Mouse (Mus musculus): ENCODE data around the gene 2210011C24Rik. TPM values are rescaled to one million over a fixed set of nuclear protein-coding genes. Genes with fewer than 3 reads are reported as not detected.

The 2210011C24Rik gene
- polyA plus RNA-seq, 1 experiment = 6.1 TPM

DNA sequence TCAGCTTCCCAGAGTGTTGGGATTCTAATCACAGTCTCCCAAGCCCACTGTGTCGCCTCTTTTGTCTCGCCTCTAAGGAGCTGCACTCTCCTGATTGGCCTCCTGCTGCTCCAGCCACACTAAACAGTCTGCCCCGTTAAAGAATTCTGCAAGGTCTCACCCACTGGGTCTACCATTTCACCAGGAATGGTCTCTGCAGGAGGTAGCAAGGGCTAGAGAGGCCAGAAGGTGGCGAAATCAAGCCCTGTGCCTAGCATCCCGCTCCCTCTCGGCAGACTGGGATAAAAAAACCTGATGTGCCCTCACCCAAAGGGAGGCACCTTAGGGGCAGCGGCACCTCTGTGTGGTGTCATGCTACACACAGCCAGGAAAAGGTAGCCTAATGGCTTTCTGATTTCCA lies 32.1 kb upstream of the 2210011C24Rik start:
- Histone ChIP-seq H3K27me3 (ENCODE audit: control insufficient read depth, insufficient read depth, insufficient read length) (no peaks in the 10 kb centered on the region), H3K4me2 (ENCODE audit: low read depth) (no peak overlapping the region), H3K79me2 (ENCODE audit: control insufficient read depth, insufficient read depth) (no peaks in the 10 kb centered on the region), H3K36me3 (ENCODE audit: control insufficient read depth, insufficient read depth) (no peaks in the 10 kb centered on the region), H3ac (ENCODE audit: control insufficient read depth, insufficient read length) (no peak overlapping the region), H3K4me3 (no peak overlapping the region)
- TF ChIP-seq CEBPB (IDR thresholded peaks at IDR 0.05; ENCODE audit: insufficient read depth, poor library complexity, severe bottlenecking) = no peak
- no peak for TF ChIP-seq SRF (IDR thresholded peaks at IDR 0.05; ENCODE audit: control insufficient read depth, insufficient read length, low read depth)
- TF ChIP-seq USF1 (IDR thresholded peaks at IDR 0.05; ENCODE audit: low read depth) = no peak
- TF ChIP-seq TCF3 (IDR thresholded peaks at IDR 0.05; ENCODE audit: insufficient read length, low read depth) = no peak
- no peak for TF ChIP-seq POLR2AphosphoS2 (IDR thresholded peaks at IDR 0.05; ENCODE audit: insufficient read length, low read depth)
- TF ChIP-seq MYOG (IDR thresholded peaks at IDR 0.05; ENCODE audit: control insufficient read depth in 1 of 3, insufficient read depth in 1 of 3, insufficient read length in 2 of 3, low read depth in 2 of 3) = no peak
- no peak for TF ChIP-seq E2F4 (IDR thresholded peaks at IDR 0.05; ENCODE audit: insufficient read depth)
- TF ChIP-seq MAX (IDR thresholded peaks at IDR 0.05; ENCODE audit: low read depth) = no peak
- no peak for TF ChIP-seq TCF12 (IDR thresholded peaks at IDR 0.05; ENCODE audit: insufficient read depth, poor library complexity, severe bottlenecking)

DNA sequence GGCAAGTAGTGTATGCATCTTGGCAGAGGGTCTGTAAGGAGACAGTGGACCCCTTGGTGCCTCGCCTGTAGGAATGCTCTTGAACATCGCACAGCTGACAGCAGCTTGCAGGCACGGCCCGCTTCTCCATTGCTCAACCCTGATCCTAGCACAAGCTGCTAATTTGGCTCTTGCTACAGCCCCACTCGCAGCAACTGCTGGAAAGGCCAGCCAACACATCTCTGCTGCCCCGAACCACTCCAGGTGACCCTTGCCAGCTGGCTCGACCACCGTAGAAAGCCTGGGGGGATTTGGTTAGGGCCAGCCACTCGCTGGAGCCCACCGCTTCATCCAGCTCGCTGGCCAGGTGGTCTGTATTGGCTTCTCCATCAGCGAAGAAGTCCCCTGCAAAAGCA lies 31.0 kb upstream of the 2210011C24Rik start:
- H3K4me2 ChIP-seq (ENCODE audit: low read depth) = no peak overlapping the region
- no peaks in the 10 kb centered on the region for H3K79me2 ChIP-seq (ENCODE audit: control insufficient read depth, insufficient read depth)
- no peak for TF ChIP-seq MYOG (IDR thresholded peaks at IDR 0.05; ENCODE audit: control insufficient read depth in 1 of 3, insufficient read depth in 1 of 3, insufficient read length in 2 of 3, low read depth in 2 of 3)
- TF ChIP-seq REST (IDR thresholded peaks at IDR 0.05; ENCODE audit: insufficient read depth, insufficient read length) = no peak
- TF ChIP-seq E2F4 (IDR thresholded peaks at IDR 0.05; ENCODE audit: insufficient read depth) = no peak
- no peak for TF ChIP-seq POLR2AphosphoS2 (IDR thresholded peaks at IDR 0.05; ENCODE audit: insufficient read length, low read depth)
- TF ChIP-seq POLR2A (IDR thresholded peaks at IDR 0.05; ENCODE audit: insufficient read length, low read depth) = no peak
- no peak for TF ChIP-seq SRF (IDR thresholded peaks at IDR 0.05; ENCODE audit: control insufficient read depth, insufficient read length, low read depth)
- no peak for TF ChIP-seq USF1 (IDR thresholded peaks at IDR 0.05; ENCODE audit: low read depth)
- no peak for TF ChIP-seq TCF3 (IDR thresholded peaks at IDR 0.05; ENCODE audit: insufficient read length, low read depth)
- no peak for TF ChIP-seq MYOD1 (IDR thresholded peaks at IDR 0.05; ENCODE audit: control insufficient read depth in 1 of 3, insufficient read length in 2 of 3, low read depth in 2 of 3)
- no peak for TF ChIP-seq MAX (IDR thresholded peaks at IDR 0.05; ENCODE audit: low read depth)
- TF ChIP-seq TCF12 (IDR thresholded peaks at IDR 0.05; ENCODE audit: insufficient read depth, poor library complexity, severe bottlenecking) = no peak
- TF ChIP-seq CEBPB (IDR thresholded peaks at IDR 0.05; ENCODE audit: insufficient read depth, poor library complexity, severe bottlenecking) = no peak
- no peak overlapping the region for H3K4me3 ChIP-seq
- H3K27me3 ChIP-seq (ENCODE audit: control insufficient read depth, insufficient read depth, insufficient read length) = no peaks in the 10 kb centered on the region
- H3ac ChIP-seq (ENCODE audit: control insufficient read depth, insufficient read length) = no peak overlapping the region
- H3K36me3 ChIP-seq (ENCODE audit: control insufficient read depth, insufficient read depth) = no peaks in the 10 kb centered on the region

DNA sequence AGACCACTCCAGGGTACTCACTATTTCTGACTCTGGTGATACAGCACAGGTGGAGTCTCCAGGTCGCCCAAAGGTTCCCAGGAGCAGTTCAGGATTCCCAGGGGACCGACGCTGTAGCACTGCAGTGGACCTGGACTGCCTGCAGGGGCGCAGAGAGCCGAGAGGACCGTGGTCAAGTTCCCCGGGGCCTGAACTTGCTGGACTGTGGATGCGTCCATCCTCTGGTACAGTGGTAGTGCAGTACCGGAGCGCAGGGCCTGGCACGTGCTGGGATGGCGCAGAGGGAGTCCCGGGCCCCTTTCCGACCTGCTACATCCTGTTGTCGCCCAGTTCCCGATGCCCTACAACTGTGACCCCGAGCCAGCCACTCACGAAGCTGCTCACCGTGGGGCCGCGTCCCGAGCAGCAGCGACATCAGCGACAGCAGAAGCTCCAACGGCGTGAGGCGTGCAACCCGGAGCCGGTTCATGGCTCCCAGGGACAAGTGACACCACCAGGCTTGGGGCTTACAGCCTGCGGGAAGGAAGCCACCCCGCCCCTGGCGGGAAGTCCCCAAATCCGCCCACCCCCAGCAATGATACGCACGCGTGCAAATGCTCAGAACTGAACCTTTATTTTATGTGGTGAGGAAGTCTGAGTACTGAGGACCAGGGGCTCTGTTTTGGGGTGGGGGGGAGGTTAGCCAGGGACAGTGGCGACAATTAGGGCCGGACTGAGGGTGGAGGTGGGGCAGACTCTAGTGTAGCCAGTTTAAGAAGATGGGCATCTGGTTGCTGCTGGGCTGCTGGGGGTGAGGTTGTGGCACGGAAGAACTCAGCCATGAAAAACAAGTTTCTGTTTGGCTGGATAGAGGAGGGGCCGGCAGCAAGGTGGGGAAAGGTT lies 30.3 kb upstream of the 2210011C24Rik start, which contains the start of gene Il27ra:
Gene Il27ra (minus strand): TSS at position 524 of the 882 bp plus-strand sequence.
- Histone ChIP-seq H3K36me3 (ENCODE audit: control insufficient read depth, insufficient read depth) (no peaks in the 10 kb centered on the region), H3K79me2 (ENCODE audit: control insufficient read depth, insufficient read depth) (no peaks in the 10 kb centered on the region), H3ac (ENCODE audit: control insufficient read depth, insufficient read length) (no peak within 1 kb of the TSS), H3K4me2 (ENCODE audit: low read depth) (peak within 1 kb of the TSS; percentile 52), H3K27me3 (ENCODE audit: control insufficient read depth, insufficient read depth, insufficient read length) (no peaks in the 10 kb centered on the region), H3K4me3 (no peak within 1 kb of the TSS)
- no peak for TF ChIP-seq TCF12 (IDR thresholded peaks at IDR 0.05; ENCODE audit: insufficient read depth, poor library complexity, severe bottlenecking)
- TF ChIP-seq MYOD1 (IDR thresholded peaks at IDR 0.05; ENCODE audit: control insufficient read depth in 1 of 3, insufficient read length in 2 of 3, low read depth in 2 of 3) = no peak
- no peak for TF ChIP-seq MYOG (IDR thresholded peaks at IDR 0.05; ENCODE audit: control insufficient read depth in 1 of 3, insufficient read depth in 1 of 3, insufficient read length in 2 of 3, low read depth in 2 of 3)
- no peak for TF ChIP-seq POLR2A (IDR thresholded peaks at IDR 0.05; ENCODE audit: insufficient read length, low read depth)
- TF ChIP-seq POLR2AphosphoS2 (IDR thresholded peaks at IDR 0.05; ENCODE audit: insufficient read length, low read depth) = no peak

DNA sequence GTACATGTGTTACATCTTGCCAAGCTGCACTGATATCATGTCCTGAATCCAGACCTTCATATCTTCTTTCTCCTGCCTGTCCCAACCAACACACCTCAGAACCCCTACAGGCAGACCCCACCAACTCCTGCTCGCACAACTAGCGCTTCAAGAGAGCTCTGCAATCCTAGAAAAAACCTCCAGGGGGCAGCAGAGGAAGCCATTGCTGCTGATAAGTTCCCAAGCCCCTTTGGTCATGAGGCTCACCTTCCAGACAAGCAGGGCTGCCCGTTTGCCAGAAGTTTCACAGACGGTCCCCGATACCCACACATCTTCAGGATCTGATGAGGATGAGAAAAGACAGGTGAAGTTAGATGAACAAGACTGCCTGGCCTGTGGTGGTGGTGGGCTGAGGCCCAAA lies 27.1 kb upstream of the 2210011C24Rik start:
- TF ChIP-seq TCF12 (IDR thresholded peaks at IDR 0.05; ENCODE audit: insufficient read depth, poor library complexity, severe bottlenecking) (no peak), E2F4 (IDR thresholded peaks at IDR 0.05; ENCODE audit: insufficient read depth) (no peak), MYOG (IDR thresholded peaks at IDR 0.05; ENCODE audit: control insufficient read depth in 1 of 3, insufficient read depth in 1 of 3, insufficient read length in 2 of 3, low read depth in 2 of 3) (no peak), POLR2A (IDR thresholded peaks at IDR 0.05; ENCODE audit: insufficient read length, low read depth) (no peak), MYOD1 (IDR thresholded peaks at IDR 0.05; ENCODE audit: control insufficient read depth in 1 of 3, insufficient read length in 2 of 3, low read depth in 2 of 3) (no peak), MAX (IDR thresholded peaks at IDR 0.05; ENCODE audit: low read depth) (no peak), CEBPB (IDR thresholded peaks at IDR 0.05; ENCODE audit: insufficient read depth, poor library complexity, severe bottlenecking) (no peak), REST (IDR thresholded peaks at IDR 0.05; ENCODE audit: insufficient read depth, insufficient read length) (no peak), POLR2AphosphoS2 (IDR thresholded peaks at IDR 0.05; ENCODE audit: insufficient read length, low read depth) (no peak), SRF (IDR thresholded peaks at IDR 0.05; ENCODE audit: control insufficient read depth, insufficient read length, low read depth) (no peak), USF1 (IDR thresholded peaks at IDR 0.05; ENCODE audit: low read depth) (no peak), TCF3 (IDR thresholded peaks at IDR 0.05; ENCODE audit: insufficient read length, low read depth) (no peak)
- no peaks in the 10 kb centered on the region for H3K36me3 ChIP-seq (ENCODE audit: control insufficient read depth, insufficient read depth)
- H3K79me2 ChIP-seq (ENCODE audit: control insufficient read depth, insufficient read depth) = no peaks in the 10 kb centered on the region
- H3K4me2 ChIP-seq (ENCODE audit: low read depth) = no peak overlapping the region
- H3K27me3 ChIP-seq (ENCODE audit: control insufficient read depth, insufficient read depth, insufficient read length) = no peaks in the 10 kb centered on the region
- H3K4me3 ChIP-seq = no peak overlapping the region
- H3ac ChIP-seq (ENCODE audit: control insufficient read depth, insufficient read length) = no peak overlapping the region
